8 mouse cellular contexts compared by ENCODE assay signal in the genomic region with DNA sequence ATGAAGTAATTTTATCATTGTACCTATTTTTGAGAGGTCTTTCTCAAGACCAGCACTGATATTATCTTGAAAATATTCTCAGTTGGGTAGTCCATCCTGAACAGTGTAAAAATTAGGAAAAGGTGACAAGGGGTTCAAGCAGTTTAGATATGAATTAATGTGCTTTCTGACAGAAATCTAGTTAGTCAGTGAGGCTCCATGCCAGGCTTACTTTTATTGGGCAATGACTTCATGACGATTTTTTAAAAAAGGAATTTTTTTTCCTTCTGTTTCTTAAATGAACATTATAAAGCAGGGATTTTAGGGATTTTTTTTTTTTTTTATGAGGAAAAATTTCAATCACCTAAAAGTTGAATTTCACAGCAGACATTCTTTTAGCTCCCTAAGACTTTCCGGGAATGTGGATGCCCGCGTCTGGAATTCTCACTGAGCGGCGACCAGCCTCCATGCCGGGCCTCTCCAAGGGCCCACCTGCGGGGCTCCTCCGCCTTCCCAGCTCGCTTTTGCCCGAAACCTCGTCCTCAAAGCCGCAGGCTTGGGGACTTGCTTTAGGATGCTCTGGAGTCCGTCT. TPM values are rescaled to one million over a fixed set of nuclear protein-coding genes. Genes with fewer than 3 reads are reported as not detected.
DNase-seq lines count a peak whose midpoint lies in the region; ATAC-seq and TF ChIP-seq lines count a peak whose summit lies in the region.

No protein-coding gene starts in this region.

- H3K9me3 ChIP-seq in forebrain, embryonic 10.5 days = no peaks in the 10 kb centered on the region
- H3K9me3 ChIP-seq in liver, embryonic 13.5 days (replicated peaks) = no peaks in the 10 kb centered on the region
- H3K9me3 ChIP-seq in stomach, postnatal 0 days (ENCODE audit: control insufficient read depth, low read length) = no peaks in the 10 kb centered on the region

- no peak for TF ChIP-seq EP300 in stomach, postnatal 0 days (optimal IDR thresholded peaks at IDR 0.05)

- peak; percentile 44; the same call in 1 of the 2 replicates for ATAC-seq in frontal cortex, adult (ENCODE audit: low TSS enrichment)
- peak; percentile 52 for ATAC-seq in liver, embryonic 13.5 days (ENCODE audit: low read depth)
- no peak; the same call in 1 of the 2 replicates for ATAC-seq in stomach, postnatal 0 days (ENCODE audit: low FRiP score, low TSS enrichment)

- peak overlapping the region; percentile 100 for H3K9ac ChIP-seq in liver, embryonic 13.5 days
- H3K9ac ChIP-seq in stomach, postnatal 0 days (ENCODE audit: low read length) = peak overlapping the region; percentile 100

- no peak for TF ChIP-seq CTCF in C2C12 (IDR thresholded peaks at IDR 0.05; ENCODE audit: control insufficient read depth, insufficient read depth, insufficient read length)
- TF ChIP-seq CTCF in stomach, postnatal 0 days (IDR thresholded peaks at IDR 0.05; ENCODE audit: low read depth) = no peak

- H3K79me3 ChIP-seq in C2C12 (ENCODE audit: low read depth) = peaks cover 36% of the 10 kb centered on the region

- H3ac ChIP-seq in C2C12 (ENCODE audit: control insufficient read depth, insufficient read length, low read depth) = peak overlapping the region; percentile 85

- peaks cover 23% of the 10 kb centered on the region for H3K4me1 ChIP-seq in forebrain, embryonic 10.5 days
- peaks cover 43% of the 10 kb centered on the region for H3K4me1 ChIP-seq in liver, embryonic 13.5 days (replicated peaks)
- H3K4me1 ChIP-seq in stomach, postnatal 0 days (replicated peaks; ENCODE audit: control insufficient read depth, insufficient read depth) = peaks cover 6% of the 10 kb centered on the region; the same call in 1 of the 2 replicates

- peak overlapping the region; percentile 65 for H3K4me3 ChIP-seq in C2C12 (ENCODE audit: insufficient read depth, poor library complexity, severe bottlenecking)
- peak overlapping the region; percentile 95 for H3K4me3 ChIP-seq in forebrain, embryonic 10.5 days
- H3K4me3 ChIP-seq in liver, embryonic 13.5 days (replicated peaks) = peak overlapping the region; percentile 97
- peak overlapping the region; percentile 75 for H3K4me3 ChIP-seq in stomach, postnatal 0 days (ENCODE audit: low read depth, low read length)

- H3K27me3 ChIP-seq in C2C12 (ENCODE audit: control insufficient read depth, insufficient read depth, insufficient read length) = no peaks in the 10 kb centered on the region
- H3K27me3 ChIP-seq in forebrain, embryonic 10.5 days (ENCODE audit: poor library complexity, severe bottlenecking) = no peaks in the 10 kb centered on the region
- no peaks in the 10 kb centered on the region for H3K27me3 ChIP-seq in liver, embryonic 13.5 days
- H3K27me3 ChIP-seq in stomach, postnatal 0 days (ENCODE audit: control insufficient read depth, insufficient read depth, low read length) = no peaks in the 10 kb centered on the region

- H3K27ac ChIP-seq in forebrain, embryonic 10.5 days = peak overlapping the region; percentile 100
- peak overlapping the region; percentile 97 for H3K27ac ChIP-seq in liver, embryonic 13.5 days
- peak overlapping the region; percentile 99 for H3K27ac ChIP-seq in stomach, postnatal 0 days (replicated peaks)

- peaks cover 10% of the 10 kb centered on the region for H3K36me3 ChIP-seq in C2C12 (ENCODE audit: control insufficient read depth, insufficient read depth)
- peaks cover 11% of the 10 kb centered on the region for H3K36me3 ChIP-seq in forebrain, embryonic 10.5 days (replicated peaks)
- no peaks in the 10 kb centered on the region for H3K36me3 ChIP-seq in liver, embryonic 13.5 days
- no peaks in the 10 kb centered on the region for H3K36me3 ChIP-seq in stomach, postnatal 0 days (ENCODE audit: control insufficient read depth, insufficient read depth, low read length)

- no peak for DNase-seq in frontal cortex, postnatal 10 days (ENCODE audit: low spot score in 2 of 2)
- DNase-seq in forebrain, embryonic 10.5 days (ENCODE audit: extremely low spot score, low spot score) = no peak
- DNase-seq in liver, embryonic 13.5 days = no peak
- no peak for DNase-seq in stomach, postnatal 0 days (ENCODE audit: low spot score)
- no peak for DNase-seq in gastrocnemius, postnatal 36 days
- DNase-seq in layer of hippocampus, postnatal 36 days = no peak

- peaks cover 44% of the 10 kb centered on the region for H3K79me2 ChIP-seq in C2C12 (ENCODE audit: control insufficient read depth, insufficient read depth)

- WGBS in forebrain, embryonic 10.5 days = 1% methylated on average over 14 of the region's 14 CpGs
- 1% methylated on average over 14 of the region's 14 CpGs for WGBS in liver, embryonic 13.5 days (ENCODE audit: insufficient replicate concordance)
- WGBS in stomach, postnatal 0 days = 2% methylated on average over 14 of the region's 14 CpGs

- intact Hi-C loops in gastrocnemius, postnatal 36 days (cut with DNase I) = no loop called here

- peak overlapping the region; percentile 76 for H3K4me2 ChIP-seq in liver, embryonic 13.5 days
- H3K4me2 ChIP-seq in stomach, postnatal 0 days (replicated peaks; ENCODE audit: low read depth) = peak overlapping the region; percentile 76

TF ChIP-seq in C2C12, 6 proteins besides CTCF, POLR2A, EP300 and RAD21:
- TF ChIP-seq USF1 (IDR thresholded peaks at IDR 0.05; ENCODE audit: low read depth) (no peak), FOSL1 (IDR thresholded peaks at IDR 0.05; ENCODE audit: insufficient read depth, low read length, poor library complexity, severe bottlenecking) (no peak), MYOD1 (IDR thresholded peaks at IDR 0.05; ENCODE audit: control insufficient read depth, insufficient read length, low read depth) (no peak), MAX (IDR thresholded peaks at IDR 0.05) (no peak), MYOG (IDR thresholded peaks at IDR 0.05; ENCODE audit: control insufficient read depth, extremely low read depth, insufficient read length) (no peak), CEBPB (IDR thresholded peaks at IDR 0.05; ENCODE audit: low read depth) (no peak)
TF ChIP-seq in C2C12: peak in this region for 0.

RNA-seq across cellular contexts. Expression of gene Rbm33, which starts 0.7 kb away (rescaled TPM):
- polyA plus RNA-seq in C2C12 (2012; fragmentation: generic; extraction: Trizol) = 10.1 TPM
- polyA plus RNA-seq in forebrain, embryonic 10.5 days (2016; fragmentation: Nextera tagmentation; extraction: Ambion mirVana) = 14.1 and 15.2 TPM in 2 replicates
- polyA plus RNA-seq in liver, embryonic 13.5 days (2015; fragmentation: Nextera tagmentation; extraction: Ambion mirVana) = 5.7 and 7.3 TPM in 2 replicates
- 4.6 and 4.7 TPM in 2 replicates for polyA plus RNA-seq in stomach, postnatal 0 days (2015; fragmentation: Nextera tagmentation; extraction: Ambion mirVana)
- 10 to 100 TPM; 27.2 to 35.3 TPM for total RNA-seq in gastrocnemius, postnatal 36 days (2021)
- 10 to 100 TPM; 67.4 to 74.1 TPM for total RNA-seq in layer of hippocampus, postnatal 36 days (2021)
